Mouse (Mus musculus): ENCODE data around the gene Sirpb1b. TPM values are rescaled to one million over a fixed set of nuclear protein-coding genes. Genes with fewer than 3 reads are reported as not detected.
"Not testable (repeated sequence)": the region's sequence is repeated elsewhere in the genome, so short reads cannot be mapped to it uniquely, and the experiment has no call there.

Gene Sirpb1b
- not detected in 2 replicates for polyA plus RNA-seq (2012; ENCODE audit: insufficient read depth, insufficient read length, missing spikeins)

- H3K4me3 ChIP-seq (ENCODE audit: insufficient read depth, low read depth, low read length); H3K27ac ChIP-seq (replicated peaks; ENCODE audit: low read depth, low read length); H3K4me1 ChIP-seq (ENCODE audit: control insufficient read depth, insufficient read depth, insufficient read length, low read length): not testable (repeated sequence)
Measured at GRCm38 (mm10) chr3:15574887-15575286, at the start of gene Sirpb1b. Gene Sirpb1b (minus strand): TSS chr3:15575065.

GRCm38 (mm10) chr3:15590377-15591117 is 15.7 kb upstream of the Sirpb1b start:
- not testable (repeated sequence) for H3K27ac ChIP-seq (replicated peaks; ENCODE audit: low read depth, low read length); H3K4me1 ChIP-seq (ENCODE audit: control insufficient read depth, insufficient read depth, insufficient read length, low read length); H3K4me3 ChIP-seq (ENCODE audit: insufficient read depth, low read depth, low read length)

GRCm38 (mm10) chr3:15586665-15587064 is 11.8 kb upstream of the Sirpb1b start:
- H3K4me1 ChIP-seq (ENCODE audit: control insufficient read depth, insufficient read depth, insufficient read length, low read length); H3K4me3 ChIP-seq (ENCODE audit: insufficient read depth, low read depth, low read length); H3K27ac ChIP-seq (replicated peaks; ENCODE audit: low read depth, low read length): not testable (repeated sequence)

DNA sequence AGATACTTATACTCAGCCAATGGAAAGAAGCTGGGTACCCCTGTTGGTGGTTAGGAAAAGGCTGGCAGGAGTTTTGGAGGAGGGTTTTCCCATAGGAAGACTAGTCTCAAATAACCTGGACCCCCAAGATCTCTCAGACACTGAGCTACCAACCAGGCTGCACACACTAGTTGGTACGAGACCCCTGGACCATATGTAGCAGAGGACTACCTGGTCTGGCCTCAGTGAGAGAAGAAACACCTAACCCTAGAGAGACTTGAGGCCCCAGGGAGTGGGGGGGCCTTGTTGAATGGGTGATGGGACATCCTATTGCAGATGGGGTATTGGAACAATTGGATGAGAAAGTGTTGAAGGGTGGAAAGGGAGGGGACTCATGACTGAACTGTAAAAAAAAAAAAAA is 8.6 kb upstream of the Sirpb1b start:
- Histone ChIP-seq H3K27ac (replicated peaks; ENCODE audit: low read depth, low read length) (no peak overlapping the region), H3K4me3 (ENCODE audit: insufficient read depth, low read depth, low read length) (no peak overlapping the region), H3K4me1 (ENCODE audit: control insufficient read depth, insufficient read depth, insufficient read length, low read length) (no peaks in the 10 kb centered on the region)

DNA sequence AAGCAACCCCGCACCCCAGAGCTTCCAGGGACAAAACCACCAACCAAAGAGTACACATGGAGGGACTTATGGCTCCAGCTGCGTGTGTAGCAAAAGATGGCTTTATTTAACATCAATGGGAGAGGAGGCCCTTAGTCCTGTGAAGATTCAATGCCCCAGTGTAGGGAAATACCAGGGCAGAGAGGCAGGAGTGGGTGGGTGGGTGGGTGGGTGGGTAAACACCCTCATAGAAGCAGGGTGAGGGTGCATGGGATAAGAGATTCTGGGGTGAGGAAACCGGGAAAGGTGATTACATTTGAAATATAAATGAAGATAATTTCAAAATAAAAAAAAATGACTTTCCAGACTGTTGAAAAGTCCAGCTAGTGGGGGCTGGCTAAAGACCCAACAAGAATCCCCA is 8.1 kb upstream of the Sirpb1b start:
- H3K27ac ChIP-seq (replicated peaks; ENCODE audit: low read depth, low read length); H3K4me3 ChIP-seq (ENCODE audit: insufficient read depth, low read depth, low read length); H3K4me1 ChIP-seq (ENCODE audit: control insufficient read depth, insufficient read depth, insufficient read length, low read length): not testable (repeated sequence)

- H3K4me3 ChIP-seq (ENCODE audit: insufficient read depth, low read depth, low read length); H3K4me1 ChIP-seq (ENCODE audit: control insufficient read depth, insufficient read depth, insufficient read length, low read length); H3K27ac ChIP-seq (replicated peaks; ENCODE audit: low read depth, low read length): not testable (repeated sequence)
Measured at GRCm38 (mm10) chr3:15576466-15576865, 1.6 kb upstream of the Sirpb1b start.

- H3K27ac ChIP-seq (replicated peaks; ENCODE audit: low read depth, low read length): no peak overlapping the region
- H3K4me3 ChIP-seq (ENCODE audit: insufficient read depth, low read depth, low read length): no peak overlapping the region
- H3K4me1 ChIP-seq (ENCODE audit: control insufficient read depth, insufficient read depth, insufficient read length, low read length): no peaks in the 10 kb centered on the region
Measured at GRCm38 (mm10) chr3:15528589-15528988, 46.3 kb downstream of the Sirpb1b start.

DNA sequence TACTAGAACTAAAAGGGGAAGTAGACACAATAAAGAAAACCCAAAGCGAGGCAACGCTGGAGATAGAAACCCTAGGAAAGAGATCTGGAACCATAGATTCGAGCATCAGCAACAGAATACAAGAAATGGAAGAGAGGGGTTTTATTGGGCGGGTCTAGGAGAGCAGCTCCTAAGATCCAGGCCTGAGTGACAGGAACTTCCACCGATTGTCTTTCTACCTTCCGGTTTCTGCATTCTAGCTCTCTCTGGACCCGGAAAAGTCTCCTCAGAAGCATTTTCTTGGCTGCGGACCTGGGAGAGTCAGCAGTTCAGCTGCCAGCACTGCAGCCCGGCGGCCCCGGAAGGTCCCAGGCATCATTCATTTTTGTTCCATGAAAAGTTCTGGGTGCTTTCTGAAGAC is 61.3 kb downstream of the Sirpb1b start:
- H3K4me1 ChIP-seq (ENCODE audit: control insufficient read depth, insufficient read depth, insufficient read length, low read length); H3K4me3 ChIP-seq (ENCODE audit: insufficient read depth, low read depth, low read length); H3K27ac ChIP-seq (replicated peaks; ENCODE audit: low read depth, low read length): not testable (repeated sequence)

GRCm38 (mm10) chr3:15507792-15508321 is 67.0 kb downstream of the Sirpb1b start:
- not testable (repeated sequence) for H3K4me3 ChIP-seq (ENCODE audit: insufficient read depth, low read depth, low read length); H3K4me1 ChIP-seq (ENCODE audit: control insufficient read depth, insufficient read depth, insufficient read length, low read length); H3K27ac ChIP-seq (replicated peaks; ENCODE audit: low read depth, low read length)

GRCm38 (mm10) chr3:15474831-15475230 is 100.0 kb downstream of the Sirpb1b start:
- not testable (repeated sequence) for H3K4me3 ChIP-seq (ENCODE audit: insufficient read depth, low read depth, low read length); H3K27ac ChIP-seq (replicated peaks; ENCODE audit: low read depth, low read length); H3K4me1 ChIP-seq (ENCODE audit: control insufficient read depth, insufficient read depth, insufficient read length, low read length)

DNA sequence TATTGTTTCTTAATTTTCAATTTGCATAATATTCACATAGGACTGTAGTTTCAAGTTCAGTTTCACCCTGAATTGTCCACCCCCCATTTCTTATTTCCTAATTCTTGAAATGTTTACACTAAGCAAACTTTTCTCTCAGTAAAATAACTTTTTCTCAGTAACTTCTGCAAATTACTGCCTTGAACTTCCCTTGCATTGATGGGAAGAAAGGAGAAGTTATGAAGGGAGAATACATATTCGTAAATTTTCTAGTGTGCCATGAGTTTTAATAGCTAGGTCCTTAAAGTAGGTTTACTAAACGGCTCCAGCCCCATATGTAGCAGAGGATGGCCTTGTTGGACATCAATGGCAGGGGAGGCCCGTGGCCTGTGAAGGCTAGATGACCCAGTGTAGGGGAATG is 104.7 kb downstream of the Sirpb1b start:
- not testable (repeated sequence) for H3K4me1 ChIP-seq (ENCODE audit: control insufficient read depth, insufficient read depth, insufficient read length, low read length); H3K27ac ChIP-seq (replicated peaks; ENCODE audit: low read depth, low read length); H3K4me3 ChIP-seq (ENCODE audit: insufficient read depth, low read depth, low read length)

Other genes starting within 250 kb of the Sirpb1b start
- not detected in 2 replicates for gene Gm9733, start 242.8 kb downstream of the Sirpb1b start, polyA plus RNA-seq (2012; ENCODE audit: insufficient read depth, insufficient read length, missing spikeins)
- gene Sirpb1a, start 148.5 kb downstream of the Sirpb1b start, polyA plus RNA-seq (2012; ENCODE audit: insufficient read depth, insufficient read length, missing spikeins): not detected in 2 replicates